Mouse (Mus musculus) midbrain, embryonic 13.5 days (tissue): ENCODE results near the gene Abhd16a. TPM values are rescaled to one million over a fixed set of nuclear protein-coding genes. Genes with fewer than 3 reads are reported as not detected.

Experiments used
- ATAC-seq: fragments of 200-750 bp; cut with Nextera tagmentation; 2 replicates; pipeline ENCODE4 v1.8.0; 2017; ENCODE audit warnings: mild to moderate bottlenecking, moderate TSS enrichment, moderate library complexity
- H3K27ac ChIP-seq: fragments of 300-500 bp; sonication (generic); 2 replicates; pipeline ENCODE4 v1.5.1; 2015; ENCODE audit warnings: inconsistent platforms, mild to moderate bottlenecking, moderate library complexity
- H3K27me3 ChIP-seq: fragments of 300-500 bp; sonication (generic); 2 replicates; pipeline ENCODE4 v1.6.1; 2015; ENCODE audit warnings: mild to moderate bottlenecking, inconsistent platforms
- H3K36me3 ChIP-seq: fragments of 300-500 bp; sonication (generic); 2 replicates; pipeline ENCODE4 v1.6.1; 2015; ENCODE audit warnings: mild to moderate bottlenecking, inconsistent platforms
- H3K4me1 ChIP-seq: fragments of 300-500 bp; sonication (generic); replicated peaks from 2 replicates; pipeline ENCODE4 v1.6.1; 2015; ENCODE audit warnings: inconsistent platforms
- H3K4me2 ChIP-seq: fragments of 300-500 bp; sonication (generic); replicated peaks from 2 replicates; pipeline ENCODE4 v1.6.1; 2015; ENCODE audit warnings: moderate library complexity, mild to moderate bottlenecking, inconsistent platforms
- H3K4me3 ChIP-seq: fragments of 300-500 bp; sonication (generic); replicated peaks from 2 replicates; pipeline ENCODE4 v1.5.1; 2015; ENCODE audit warnings: mild to moderate bottlenecking, inconsistent platforms
- H3K9ac ChIP-seq: fragments of 300-500 bp; sonication (generic); replicated peaks from 2 replicates; pipeline ENCODE4 v1.6.1; 2015; ENCODE audit warnings: mild to moderate bottlenecking, inconsistent platforms
- H3K9me3 ChIP-seq: fragments of 300-500 bp; sonication (generic); 2 replicates; pipeline ENCODE4 v1.6.1; 2016; ENCODE audit warnings: mild to moderate bottlenecking, inconsistent platforms
- WGBS: fragments of 180-500 bp; shearing (Covaris S2); methylation state at CpG from one replicate; pipeline ENCODE4 v1.1.7; 2015; 5-methylcytosine and 5-hydroxymethylcytosine counted together
- polyA plus RNA-seq: library from polyadenylated mRNA; unstranded; fragments of >200 nt; fragmentation: Nextera tagmentation; extraction: Ambion mirVana; gene quantifications from 2 replicates; pipeline ENCODE4 v1.2.1, GENCODE M21; 2015

The Abhd16a gene
- polyA plus RNA-seq, 1 experiment from 2014 or later = 86.5 TPM

GRCm38 (mm10) chr17:35063466-35063865 lies 25.6 kb upstream of the Abhd16a start:
- H3K27me3 ChIP-seq = peaks cover 39% of the 10 kb centered on the region
- peaks cover 30% of the 10 kb centered on the region for H3K36me3 ChIP-seq
- H3K4me2 ChIP-seq = no peak overlapping the region
- H3K4me1 ChIP-seq = peaks cover 44% of the 10 kb centered on the region
- no peak overlapping the region for H3K9ac ChIP-seq
- no peaks in the 10 kb centered on the region for H3K9me3 ChIP-seq
- no peak for ATAC-seq
- 90% methylated on average over 3 of the region's 3 CpGs for WGBS
- no peak overlapping the region for H3K27ac ChIP-seq
- H3K4me3 ChIP-seq = no peak overlapping the region

- H3K4me2 ChIP-seq = peak overlapping the region; percentile 50
- H3K36me3 ChIP-seq = peaks cover 30% of the 10 kb centered on the region
- H3K27me3 ChIP-seq = peaks cover 45% of the 10 kb centered on the region
- H3K4me1 ChIP-seq = peaks cover 41% of the 10 kb centered on the region
- H3K4me3 ChIP-seq = peak overlapping the region; percentile 27
- no peak overlapping the region for H3K27ac ChIP-seq
- WGBS = 34% methylated on average over 10 of the region's 10 CpGs
- no peak for ATAC-seq
- no peak overlapping the region for H3K9ac ChIP-seq
- H3K9me3 ChIP-seq = no peaks in the 10 kb centered on the region
Observed at GRCm38 (mm10) chr17:35064378-35064877, 24.6 kb upstream of the Abhd16a start.

GRCm38 (mm10) chr17:35064951-35065947 lies 23.8 kb upstream of the Abhd16a start, which contains the start of gene Ly6g6c:
Gene Ly6g6c, plus strand, starts transcription at chr17:35065388.
- ATAC-seq = peak; percentile 25; the same call in 1 of the 2 replicates
- Histone ChIP-seq H3K4me3 (peak within 1 kb of the TSS; percentile 27), H3K9me3 (no peaks in the 10 kb centered on the region), H3K9ac (peak within 1 kb of the TSS; percentile 48), H3K27me3 (peaks cover 45% of the 10 kb centered on the region), H3K36me3 (peaks cover 30% of the 10 kb centered on the region), H3K4me1 (peaks cover 35% of the 10 kb centered on the region), H3K4me2 (peak within 1 kb of the TSS; percentile 50), H3K27ac (no peak within 1 kb of the TSS)
- WGBS = 2% methylated on average over 48 of the region's 48 CpGs

DNA sequence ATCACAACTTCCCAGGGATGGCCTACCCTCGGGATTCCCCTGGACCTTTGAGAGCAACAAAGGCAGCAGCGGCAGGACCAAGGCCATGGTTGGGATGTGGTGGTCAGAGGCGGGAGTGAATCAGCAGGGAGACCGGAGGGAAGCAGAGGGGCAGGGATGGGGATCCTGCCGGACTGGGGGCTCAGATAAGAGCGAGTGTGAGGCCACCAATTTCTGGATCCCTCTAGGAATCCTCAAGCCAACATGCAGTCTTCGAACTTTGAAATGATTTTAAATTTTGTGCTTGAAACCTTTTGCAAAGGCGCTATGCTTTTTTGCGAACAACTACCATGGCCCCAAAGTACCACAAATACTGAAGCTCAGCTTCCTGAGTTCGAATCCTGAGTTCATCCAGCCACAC lies 23.0 kb upstream of the Abhd16a start, which contains the start of gene Mpig6b:
Gene Mpig6b, minus strand, starts transcription at position 101 of the 400 bp plus-strand sequence.
- H3K4me1 ChIP-seq = peaks cover 27% of the 10 kb centered on the region
- H3K4me3 ChIP-seq = peak within 1 kb of the TSS; percentile 27
- peak within 1 kb of the TSS; percentile 48 for H3K9ac ChIP-seq
- 45% methylated on average over 10 of the region's 10 CpGs for WGBS
- H3K27me3 ChIP-seq = peaks cover 45% of the 10 kb centered on the region
- no peaks in the 10 kb centered on the region for H3K9me3 ChIP-seq
- H3K4me2 ChIP-seq = peak within 1 kb of the TSS; percentile 50
- H3K27ac ChIP-seq = no peak within 1 kb of the TSS
- H3K36me3 ChIP-seq = peaks cover 23% of the 10 kb centered on the region
- ATAC-seq = no peak

DNA sequence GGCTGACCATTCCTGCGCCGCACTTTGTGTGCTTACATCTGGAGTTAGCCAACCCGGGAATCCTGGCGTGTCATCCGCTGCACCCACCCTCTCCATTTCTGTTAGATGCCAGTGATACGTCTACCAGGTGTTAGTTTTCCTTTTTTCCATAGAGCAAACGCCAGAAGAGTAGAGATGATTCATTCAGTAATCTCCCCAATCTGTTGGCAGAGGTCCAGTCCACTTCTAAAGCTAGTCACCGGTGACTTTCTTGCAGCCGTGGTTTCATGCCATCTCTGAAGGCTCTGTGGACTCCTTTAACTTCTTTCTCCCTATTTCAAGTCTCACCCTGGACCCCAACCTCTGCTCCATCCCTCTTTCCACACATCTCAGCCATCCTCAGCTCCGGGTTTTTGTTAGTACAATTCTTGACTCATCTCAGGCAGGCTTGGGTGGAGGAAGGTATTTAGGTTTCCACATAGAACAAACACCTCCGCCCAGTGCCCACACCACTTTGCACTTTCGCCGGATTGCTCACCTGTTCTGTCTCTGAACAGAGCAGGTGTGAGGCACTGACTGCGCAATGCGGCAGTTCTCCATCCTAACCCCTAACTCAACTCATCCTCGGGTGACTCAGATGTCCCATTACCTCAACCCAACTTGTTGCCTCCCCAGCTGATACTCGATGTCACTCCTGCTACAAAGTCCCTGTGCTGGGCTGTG lies 20.7 kb upstream of the Abhd16a start:
- 88% methylated on average over 17 of the region's 17 CpGs for WGBS
- Histone ChIP-seq H3K27me3 (peaks cover 39% of the 10 kb centered on the region), H3K9me3 (no peaks in the 10 kb centered on the region), H3K4me1 (peaks cover 20% of the 10 kb centered on the region), H3K27ac (no peak overlapping the region), H3K9ac (no peak overlapping the region), H3K36me3 (peaks cover 4% of the 10 kb centered on the region; the same call in 1 of the 2 replicates), H3K4me3 (no peak overlapping the region), H3K4me2 (no peak overlapping the region)
- ATAC-seq = no peak

DNA sequence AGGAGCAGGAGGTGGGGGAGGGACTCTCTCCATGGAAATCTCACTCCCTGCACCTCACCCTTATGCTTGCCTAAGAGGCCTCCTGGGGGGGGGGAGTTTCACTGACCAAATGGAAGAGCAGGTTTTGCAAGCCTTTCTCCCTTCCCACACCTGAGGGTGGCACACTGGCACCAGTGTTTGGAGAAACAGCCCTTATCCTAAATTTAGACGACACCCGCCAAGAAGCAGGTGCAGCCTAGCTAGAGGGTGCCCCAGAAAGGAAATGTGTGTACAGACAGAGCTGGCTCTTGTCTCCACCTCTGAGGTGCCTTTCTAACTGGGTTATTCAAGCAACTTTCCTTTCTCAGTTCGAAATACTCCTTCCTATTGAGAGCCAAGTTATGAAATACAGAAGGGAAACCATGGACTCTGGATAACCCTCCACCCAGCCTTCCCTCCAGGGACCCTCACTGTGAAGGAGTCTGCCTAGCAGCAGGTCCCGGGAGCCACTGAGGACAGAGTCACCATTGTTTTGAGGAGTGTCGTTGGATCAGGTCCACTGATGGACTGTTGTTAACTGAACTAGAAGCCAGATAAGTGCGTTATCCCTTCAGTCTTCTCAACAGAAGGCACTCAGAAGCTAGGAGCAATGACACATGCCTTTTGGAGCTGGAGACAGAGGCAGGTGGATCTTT lies 18.4 kb upstream of the Abhd16a start:
- no peak for ATAC-seq
- Histone ChIP-seq H3K27me3 (peaks cover 20% of the 10 kb centered on the region), H3K4me3 (no peak overlapping the region), H3K9me3 (no peaks in the 10 kb centered on the region), H3K4me1 (peaks cover 4% of the 10 kb centered on the region), H3K36me3 (no peaks in the 10 kb centered on the region), H3K9ac (no peak overlapping the region), H3K27ac (no peak overlapping the region), H3K4me2 (no peak overlapping the region)
- 64% methylated on average over 6 of the region's 6 CpGs for WGBS

DNA sequence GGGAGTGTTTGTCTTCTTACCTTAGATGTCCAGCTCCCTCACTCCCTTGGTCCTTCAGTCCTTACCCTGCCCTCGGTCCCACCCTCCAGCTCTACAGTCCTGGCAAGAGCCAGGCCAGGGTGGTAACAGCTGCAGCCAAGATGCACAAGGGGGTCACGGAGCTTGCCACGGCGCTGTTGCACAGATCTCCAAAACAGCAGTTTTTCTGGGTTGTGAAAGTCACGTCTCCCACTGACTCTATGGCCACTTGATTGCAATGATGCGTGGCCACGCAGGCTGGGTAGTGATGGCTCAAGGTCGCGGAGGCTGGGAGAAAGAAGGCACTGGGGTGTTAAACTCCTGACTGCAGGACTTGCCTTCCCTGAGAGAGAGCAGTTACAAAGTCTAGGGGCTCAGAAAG lies 17.6 kb upstream of the Abhd16a start:
- Histone ChIP-seq H3K27ac (no peak overlapping the region), H3K27me3 (peaks cover 12% of the 10 kb centered on the region), H3K9me3 (no peaks in the 10 kb centered on the region), H3K4me2 (no peak overlapping the region), H3K36me3 (no peaks in the 10 kb centered on the region), H3K4me3 (no peak overlapping the region), H3K4me1 (peaks cover 2% of the 10 kb centered on the region; the same call in 1 of the 2 replicates), H3K9ac (no peak overlapping the region)
- no peak for ATAC-seq
- 88% methylated on average over 9 of the region's 9 CpGs for WGBS

DNA sequence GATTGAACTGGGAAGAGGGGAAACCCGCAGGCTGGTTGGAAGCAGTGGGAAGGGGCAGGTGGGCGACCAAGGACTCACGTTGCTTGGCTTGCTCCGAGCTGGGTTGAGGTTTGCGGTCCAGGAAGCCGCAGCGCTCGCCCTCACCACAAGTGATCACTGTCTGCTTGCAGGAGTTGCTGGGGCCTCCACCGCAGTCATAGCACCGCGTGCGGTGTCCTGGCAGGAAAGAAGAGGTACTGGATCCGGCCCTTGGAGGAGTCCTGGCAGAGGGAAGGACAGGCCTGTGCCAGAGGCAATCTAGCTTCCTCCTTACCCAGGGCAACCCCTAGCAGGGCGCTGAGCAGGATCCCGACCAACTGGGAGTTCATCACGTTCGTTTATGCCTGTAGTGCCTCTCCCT lies 15.0 kb upstream of the Abhd16a start:
- no peak overlapping the region for H3K9ac ChIP-seq
- 0 out of 2 replicates have a peak, but pooled peaks cover 3% of the 10 kb centered on the region for H3K27me3 ChIP-seq
- H3K36me3 ChIP-seq = no peaks in the 10 kb centered on the region
- no peak overlapping the region for H3K4me3 ChIP-seq
- peaks cover 20% of the 10 kb centered on the region for H3K4me1 ChIP-seq
- no peak for ATAC-seq
- no peak overlapping the region for H3K4me2 ChIP-seq
- WGBS = 56% methylated on average over 17 of the region's 17 CpGs
- no peak overlapping the region for H3K27ac ChIP-seq
- no peaks in the 10 kb centered on the region for H3K9me3 ChIP-seq

DNA sequence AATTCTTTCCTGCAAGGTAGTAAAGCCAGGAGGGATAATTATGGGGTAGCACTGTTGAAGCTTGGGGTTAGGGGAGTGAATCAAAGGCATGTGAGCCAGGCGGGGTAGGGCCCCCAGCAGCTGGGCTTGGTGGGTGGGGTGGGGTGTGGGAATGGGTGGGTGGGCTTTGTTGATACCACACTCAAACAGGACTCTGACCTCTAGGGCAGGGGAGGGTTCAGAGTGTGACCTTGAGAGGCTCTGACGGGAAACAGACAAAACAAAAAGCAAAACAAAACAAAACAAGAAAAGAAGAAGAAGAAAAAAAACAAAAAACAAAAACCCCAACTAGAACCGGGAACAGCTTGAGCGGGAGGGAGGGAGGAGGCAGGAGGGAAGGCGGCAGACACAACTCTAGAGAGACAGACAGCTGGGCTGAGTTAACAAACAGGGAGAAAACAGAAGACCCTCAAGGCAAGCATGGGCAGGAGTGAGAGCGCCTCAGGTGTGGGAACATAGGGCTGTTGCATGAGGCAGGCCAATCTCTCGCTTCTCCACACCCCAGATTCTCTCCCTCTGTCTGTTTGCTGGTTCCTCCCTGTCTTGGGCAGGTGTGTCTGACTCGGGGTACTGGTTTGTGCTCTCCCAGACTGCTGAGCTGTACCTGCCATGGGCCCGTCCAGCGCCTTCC lies 12.4 kb upstream of the Abhd16a start, which contains the start of gene Ly6g6e:
Gene Ly6g6e, plus strand, starts transcription at position 396 of the 670 bp plus-strand sequence.
- Histone ChIP-seq H3K36me3 (no peaks in the 10 kb centered on the region), H3K27me3 (no peaks in the 10 kb centered on the region), H3K4me3 (peak within 1 kb of the TSS; percentile 21), H3K27ac (no peak within 1 kb of the TSS), H3K9me3 (no peaks in the 10 kb centered on the region), H3K4me1 (peaks cover 20% of the 10 kb centered on the region), H3K4me2 (peak within 1 kb of the TSS; percentile 46), H3K9ac (peak within 1 kb of the TSS; percentile 37; the same call in 1 of the 2 replicates)
- 0 out of 2 replicates have a peak, but pooled peaks have one; percentile 45 for ATAC-seq
- 42% methylated on average over 10 of the region's 10 CpGs for WGBS

DNA sequence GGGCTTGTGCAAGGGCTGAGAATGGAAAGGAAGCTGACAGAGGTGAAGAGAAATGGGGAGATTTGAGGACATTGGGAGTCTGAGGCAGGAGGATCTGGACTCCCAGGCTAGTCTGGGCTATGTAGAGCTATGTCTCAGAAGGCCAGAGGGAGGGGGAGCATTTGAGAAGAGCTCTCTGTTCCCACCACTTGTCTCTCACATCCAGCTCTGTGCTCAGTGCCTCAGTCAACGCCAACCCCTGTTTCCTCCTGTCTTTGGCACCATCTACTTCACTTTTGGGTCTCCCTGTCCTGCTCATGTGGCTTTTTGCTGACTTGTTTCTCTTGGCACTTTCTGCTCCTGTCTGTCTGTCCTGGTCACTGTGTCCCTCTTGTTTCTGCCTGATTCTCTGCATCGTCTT lies 11.8 kb upstream of the Abhd16a start:
- Histone ChIP-seq H3K4me3 (peak overlapping the region; percentile 21; the same call in 1 of the 2 replicates), H3K9ac (peak overlapping the region; percentile 37; the same call in 1 of the 2 replicates)
- 35% methylated on average over 2 of the region's 2 CpGs for WGBS

More for the DNA sequence above, 11.8 kb upstream of the Abhd16a start:
- Histone ChIP-seq H3K4me2 (peak overlapping the region; percentile 46), H3K4me1 (peaks cover 20% of the 10 kb centered on the region), H3K36me3 (no peaks in the 10 kb centered on the region), H3K27ac (no peak overlapping the region), H3K27me3 (no peaks in the 10 kb centered on the region), H3K9me3 (no peaks in the 10 kb centered on the region)
- ATAC-seq = 0 out of 2 replicates have a peak, but pooled peaks have one; percentile 24
